Mouse (Mus musculus): ENCODE results near the gene Mbnl2. TPM values are rescaled to one million over a fixed set of nuclear protein-coding genes. Genes with fewer than 3 reads are reported as not detected.
A peak's percentile ranks its signal among the peaks of the same experiment; 100 is the strongest.

The Mbnl2 gene
- polyA plus RNA-seq, 1 experiment from 2014 or later: 30.0 TPM

- 84% methylated on average over 4 of the region's 4 CpGs for WGBS
- Histone ChIP-seq H3K27ac (no peak overlapping the region), H3K4me3 (no peak overlapping the region), H3K36me3 (replicated peaks) (no peaks in the 10 kb centered on the region), H3K27me3 (ENCODE audit: poor library complexity, severe bottlenecking) (no peaks in the 10 kb centered on the region), H3K4me1 (peaks cover 6% of the 10 kb centered on the region), H3K9me3 (no peaks in the 10 kb centered on the region)
- DNase-seq (ENCODE audit: extremely low spot score, low spot score): no peak
Measured at GRCm38 (mm10) chr14:120466816-120467215, 191.3 kb downstream of the Mbnl2 start.

- WGBS: 92% methylated on average over 14 of the region's 14 CpGs
Measured at GRCm38 (mm10) chr14:120469126-120469790, 193.8 kb downstream of the Mbnl2 start.

GRCm38 (mm10) chr14:120476186-120476697 is 200.8 kb downstream of the Mbnl2 start:
- H3K9me3 ChIP-seq: no peaks in the 10 kb centered on the region
- no peak for DNase-seq (ENCODE audit: extremely low spot score, low spot score)
- H3K36me3 ChIP-seq (replicated peaks): peaks cover 4% of the 10 kb centered on the region
- no peak overlapping the region for H3K27ac ChIP-seq
- 73% methylated on average over 7 of the region's 7 CpGs for WGBS
- peaks cover 28% of the 10 kb centered on the region for H3K4me1 ChIP-seq
- H3K4me3 ChIP-seq: peak overlapping the region; percentile 80; the same call in 1 of the 2 replicates
- no peaks in the 10 kb centered on the region for H3K27me3 ChIP-seq (ENCODE audit: poor library complexity, severe bottlenecking)

More at GRCm38 (mm10) chr14:120469126-120469790, 193.8 kb downstream of the Mbnl2 start:
- no peak for DNase-seq (ENCODE audit: extremely low spot score, low spot score)
- Histone ChIP-seq H3K27ac (no peak overlapping the region), H3K4me3 (no peak overlapping the region), H3K27me3 (ENCODE audit: poor library complexity, severe bottlenecking) (no peaks in the 10 kb centered on the region), H3K36me3 (replicated peaks) (no peaks in the 10 kb centered on the region), H3K4me1 (peaks cover 6% of the 10 kb centered on the region), H3K9me3 (no peaks in the 10 kb centered on the region)

GRCm38 (mm10) chr14:120477288-120477981 is 202.0 kb downstream of the Mbnl2 start:
- Histone ChIP-seq H3K27me3 (ENCODE audit: poor library complexity, severe bottlenecking) (no peaks in the 10 kb centered on the region), H3K4me1 (peaks cover 28% of the 10 kb centered on the region), H3K4me3 (peak overlapping the region; percentile 80), H3K27ac (peak overlapping the region; percentile 93), H3K9me3 (peaks cover 5% of the 10 kb centered on the region; the same call in 1 of the 2 replicates), H3K36me3 (replicated peaks) (peaks cover 16% of the 10 kb centered on the region)
- WGBS: under 1% methylated on average over 46 of the region's 46 CpGs
- peak; percentile 99 for DNase-seq (ENCODE audit: extremely low spot score, low spot score)

GRCm38 (mm10) chr14:120477982-120478568 is 202.6 kb downstream of the Mbnl2 start, which contains the start of gene Rap2a:
Gene Rap2a, plus strand, starts transcription at chr14:120478444.
- peaks cover 28% of the 10 kb centered on the region for H3K4me1 ChIP-seq
- peak within 1 kb of the TSS; percentile 93 for H3K27ac ChIP-seq
- no peaks in the 10 kb centered on the region for H3K27me3 ChIP-seq (ENCODE audit: poor library complexity, severe bottlenecking)
- H3K4me3 ChIP-seq: peak within 1 kb of the TSS; percentile 80
- peaks cover 21% of the 10 kb centered on the region for H3K36me3 ChIP-seq (replicated peaks)
- DNase-seq (ENCODE audit: extremely low spot score, low spot score): peak; percentile 91
- peaks cover 5% of the 10 kb centered on the region; the same call in 1 of the 2 replicates for H3K9me3 ChIP-seq
- WGBS: under 1% methylated on average over 76 of the region's 78 CpGs

GRCm38 (mm10) chr14:120478641-120479341 is 203.3 kb downstream of the Mbnl2 start:
- peaks cover 23% of the 10 kb centered on the region for H3K36me3 ChIP-seq (replicated peaks)
- H3K9me3 ChIP-seq: peaks cover 5% of the 10 kb centered on the region; the same call in 1 of the 2 replicates
- no peaks in the 10 kb centered on the region for H3K27me3 ChIP-seq (ENCODE audit: poor library complexity, severe bottlenecking)
- peaks cover 28% of the 10 kb centered on the region for H3K4me1 ChIP-seq
- under 1% methylated on average over 62 of the region's 62 CpGs for WGBS
- DNase-seq (ENCODE audit: extremely low spot score, low spot score): peak; percentile 68
- peak overlapping the region; percentile 93 for H3K27ac ChIP-seq
- H3K4me3 ChIP-seq: peak overlapping the region; percentile 80

GRCm38 (mm10) chr14:120480341-120480900 is 205.0 kb downstream of the Mbnl2 start:
- Histone ChIP-seq H3K4me3 (peak overlapping the region; percentile 80; the same call in 1 of the 2 replicates), H3K27me3 (ENCODE audit: poor library complexity, severe bottlenecking) (no peaks in the 10 kb centered on the region), H3K9me3 (peaks cover 5% of the 10 kb centered on the region; the same call in 1 of the 2 replicates), H3K4me1 (peaks cover 28% of the 10 kb centered on the region), H3K27ac (no peak overlapping the region), H3K36me3 (replicated peaks) (peaks cover 33% of the 10 kb centered on the region)
- WGBS: 88% methylated on average over 8 of the region's 8 CpGs
- no peak for DNase-seq (ENCODE audit: extremely low spot score, low spot score)

- DNase-seq (ENCODE audit: extremely low spot score, low spot score): no peak
- 96% methylated on average over 4 of the region's 4 CpGs for WGBS
- peaks cover 35% of the 10 kb centered on the region for H3K36me3 ChIP-seq (replicated peaks)
- H3K4me1 ChIP-seq: peaks cover 28% of the 10 kb centered on the region
- H3K9me3 ChIP-seq: peaks cover 5% of the 10 kb centered on the region; the same call in 1 of the 2 replicates
- no peak overlapping the region for H3K4me3 ChIP-seq
- H3K27me3 ChIP-seq (ENCODE audit: poor library complexity, severe bottlenecking): no peaks in the 10 kb centered on the region
- no peak overlapping the region for H3K27ac ChIP-seq
Measured at GRCm38 (mm10) chr14:120480927-120481326, 205.5 kb downstream of the Mbnl2 start.

Other genes with a start within 250 kb of the Mbnl2 start
- gene Oxgr1, start 233.2 kb upstream of the Mbnl2 start, polyA plus RNA-seq (2016; fragmentation: Nextera tagmentation; extraction: Ambion mirVana): not detected in 2 replicates
- 7.7 and 9.0 TPM in 2 replicates for gene Rap2a, start 202.8 kb downstream of the Mbnl2 start, polyA plus RNA-seq (2016; fragmentation: Nextera tagmentation; extraction: Ambion mirVana)